ENCODE assay signal across 23 mouse cellular contexts in genomic region chr3:79496668-79497067, GRCm38 (mm10).
A peak's percentile ranks its signal among the peaks of the same experiment; 100 is the strongest.
DNase-seq lines count a peak whose midpoint lies in the region; ATAC-seq lines count a peak whose summit lies in the region.
"Had no signal": no experiment of that assay in that cellular context is flagged by ENCODE, and none has a peak within 500 bp of the region (broad histone marks: within the 10 kb centered on the region; RNA-seq: fewer than 3 reads in every experiment).

No protein-coding gene starts in this region.

- H3K4me2 ChIP-seq in forebrain, embryonic 15.5 days (replicated peaks) = no peak overlapping the region
- H3K4me2 ChIP-seq in liver, embryonic 16.5 days (ENCODE audit: low read depth, low read length) = no peak overlapping the region
- no peak overlapping the region for H3K4me2 ChIP-seq in midbrain, embryonic 15.5 days
- H3K4me2 ChIP-seq in midbrain, embryonic 11.5 days = no peak overlapping the region
- H3K4me2 ChIP-seq: embryonic facial prominence, embryonic 12.5 days; heart, embryonic 13.5 days; hindbrain, embryonic 15.5 days had no signal

- H3K27ac ChIP-seq in forebrain, embryonic 15.5 days (replicated peaks) = no peak overlapping the region
- H3K27ac ChIP-seq in forebrain, embryonic 10.5 days = no peak overlapping the region
- no peak overlapping the region for H3K27ac ChIP-seq in liver, embryonic 16.5 days (ENCODE audit: low read length)
- H3K27ac ChIP-seq in midbrain, embryonic 15.5 days = no peak overlapping the region
- no peak overlapping the region for H3K27ac ChIP-seq in midbrain, embryonic 11.5 days (ENCODE audit: low read depth, low read length)
- H3K27ac ChIP-seq: embryonic facial prominence, embryonic 12.5 days; heart, embryonic 13.5 days; hindbrain, embryonic 15.5 days had no signal

- no peak overlapping the region for H3K4me3 ChIP-seq in forebrain, embryonic 15.5 days
- H3K4me3 ChIP-seq in forebrain, embryonic 10.5 days = no peak overlapping the region
- no peak overlapping the region for H3K4me3 ChIP-seq in liver, embryonic 16.5 days (ENCODE audit: low read depth, low read length)
- no peak overlapping the region for H3K4me3 ChIP-seq in midbrain, embryonic 15.5 days
- no peak overlapping the region for H3K4me3 ChIP-seq in midbrain, embryonic 11.5 days (ENCODE audit: low read depth, low read length)
- H3K4me3 ChIP-seq: embryonic facial prominence, embryonic 12.5 days; erythroblast, embryonic 14.5 days; heart, embryonic 13.5 days; hindbrain, embryonic 15.5 days had no signal

- H3K4me1 ChIP-seq in forebrain, embryonic 15.5 days = 0 out of 2 replicates have a peak, but pooled peaks cover 2% of the 10 kb centered on the region
- H3K4me1 ChIP-seq in forebrain, embryonic 10.5 days = peaks cover 11% of the 10 kb centered on the region
- no peaks in the 10 kb centered on the region for H3K4me1 ChIP-seq in liver, embryonic 16.5 days (ENCODE audit: control insufficient read depth, low read depth, low read length)
- H3K4me1 ChIP-seq in midbrain, embryonic 15.5 days = no peaks in the 10 kb centered on the region
- H3K4me1 ChIP-seq in midbrain, embryonic 11.5 days (ENCODE audit: control insufficient read depth, insufficient read depth, low read length) = peaks cover 3% of the 10 kb centered on the region; the same call in 1 of the 2 replicates
- H3K4me1 ChIP-seq: embryonic facial prominence, embryonic 12.5 days; hindbrain, embryonic 15.5 days had no signal

- 0 out of 2 replicates have a peak, but pooled peaks have one; percentile 41 for ATAC-seq in forebrain, embryonic 15.5 days (replicated peaks)
- ATAC-seq in liver, embryonic 16.5 days (ENCODE audit: low read depth) = 0 out of 2 replicates have a peak, but pooled peaks have one; percentile 7
- ATAC-seq in midbrain, embryonic 15.5 days (replicated peaks) = 0 out of 2 replicates have a peak, but pooled peaks have one; percentile 14
- no peak for ATAC-seq in midbrain, embryonic 11.5 days (ENCODE audit: low FRiP score)
- ATAC-seq: activated CD4-positive, CD25-positive, alpha-beta regulatory T cell, adult 4 months; forebrain, embryonic 16.5 days; intestine, embryonic 16.5 days; Patski had no signal

- H3K9me3 ChIP-seq in forebrain, embryonic 15.5 days = no peaks in the 10 kb centered on the region
- H3K9me3 ChIP-seq in forebrain, embryonic 10.5 days = peaks cover 4% of the 10 kb centered on the region; the same call in 1 of the 2 replicates
- H3K9me3 ChIP-seq in liver, embryonic 16.5 days (replicated peaks; ENCODE audit: control insufficient read depth, low read length) = no peaks in the 10 kb centered on the region
- H3K9me3 ChIP-seq in midbrain, embryonic 15.5 days = no peaks in the 10 kb centered on the region
- H3K9me3 ChIP-seq in midbrain, embryonic 11.5 days (ENCODE audit: control insufficient read depth, low read length) = no peaks in the 10 kb centered on the region
- H3K9me3 ChIP-seq: embryonic facial prominence, embryonic 12.5 days; heart, embryonic 13.5 days; hindbrain, embryonic 15.5 days had no signal

- peaks cover 23% of the 10 kb centered on the region for H3K36me3 ChIP-seq in forebrain, embryonic 15.5 days
- H3K36me3 ChIP-seq in forebrain, embryonic 10.5 days (replicated peaks) = peaks cover 72% of the 10 kb centered on the region
- peaks cover 35% of the 10 kb centered on the region for H3K36me3 ChIP-seq in liver, embryonic 16.5 days (ENCODE audit: control insufficient read depth, insufficient read depth)
- H3K36me3 ChIP-seq in midbrain, embryonic 15.5 days (replicated peaks) = 0 out of 2 replicates have a peak, but pooled peaks cover 3% of the 10 kb centered on the region
- peaks cover 3% of the 10 kb centered on the region; the same call in 1 of the 2 replicates for H3K36me3 ChIP-seq in midbrain, embryonic 11.5 days (ENCODE audit: control insufficient read depth, insufficient read depth, low read length)

- DNase-seq in forebrain, embryonic 10.5 days (ENCODE audit: extremely low spot score, low spot score) = no peak
- no peak for DNase-seq in liver
- DNase-seq in midbrain, embryonic 11.5 days (ENCODE audit: low spot score, missing footprints) = no peak
- no peak for DNase-seq in adrenal gland, adult (ENCODE audit: inconsistent age in 2 of 2, low spot score in 1 of 2)
- DNase-seq: adrenal gland, adult 2 months; adrenal gland, postnatal 36 days; cerebellum, adult 8-10 months; cerebellum, postnatal 14 days; embryo, embryonic 11 days; gastrocnemius, postnatal 14 days; heart, postnatal 36 days had no signal

- H3K27me3 ChIP-seq in forebrain, embryonic 15.5 days = no peaks in the 10 kb centered on the region
- H3K27me3 ChIP-seq in forebrain, embryonic 10.5 days (ENCODE audit: poor library complexity, severe bottlenecking) = no peaks in the 10 kb centered on the region
- no peaks in the 10 kb centered on the region for H3K27me3 ChIP-seq in liver, embryonic 16.5 days (ENCODE audit: control insufficient read depth, insufficient read depth, low read depth, low read length)
- H3K27me3 ChIP-seq in midbrain, embryonic 15.5 days (replicated peaks) = no peaks in the 10 kb centered on the region
- H3K27me3 ChIP-seq in midbrain, embryonic 11.5 days (ENCODE audit: control insufficient read depth, insufficient read depth, low read length) = no peaks in the 10 kb centered on the region
- H3K27me3 ChIP-seq: CH12.LX; embryonic facial prominence, embryonic 12.5 days; heart, embryonic 13.5 days; hindbrain, embryonic 15.5 days; Patski had no signal

- 80% methylated on average over 6 of the region's 6 CpGs for WGBS in forebrain, embryonic 15.5 days
- 85% methylated on average over 6 of the region's 6 CpGs for WGBS in forebrain, embryonic 10.5 days
- 84% methylated on average over 6 of the region's 6 CpGs for WGBS in liver, embryonic 16.5 days (ENCODE audit: insufficient replicate concordance)
- WGBS in midbrain, embryonic 15.5 days = 82% methylated on average over 6 of the region's 6 CpGs
- WGBS in midbrain, embryonic 11.5 days = 82% methylated on average over 6 of the region's 6 CpGs

- H3K9ac ChIP-seq in forebrain, embryonic 15.5 days (replicated peaks) = no peak overlapping the region
- no peak overlapping the region for H3K9ac ChIP-seq in liver, embryonic 16.5 days (ENCODE audit: low read depth, low read length)
- no peak overlapping the region for H3K9ac ChIP-seq in midbrain, embryonic 15.5 days
- H3K9ac ChIP-seq in midbrain, embryonic 11.5 days (ENCODE audit: low read length) = no peak overlapping the region
- H3K9ac ChIP-seq: embryonic facial prominence, embryonic 12.5 days; heart, embryonic 13.5 days; hindbrain, embryonic 15.5 days had no signal
